Mouse (Mus musculus) right cerebral cortex, adult 18-20 months (tissue): ENCODE results near the gene Rack1.
"Not testable (repeated sequence)": the region's sequence is repeated elsewhere in the genome, so short reads cannot be mapped to it uniquely, and the experiment has no call there.

Experiments used
- DNase-seq: peaks from one replicate; pipeline ENCODE4 v3.0.0; 2022; ENCODE audit warnings: mixed read lengths

Gene Rack1

DNA sequence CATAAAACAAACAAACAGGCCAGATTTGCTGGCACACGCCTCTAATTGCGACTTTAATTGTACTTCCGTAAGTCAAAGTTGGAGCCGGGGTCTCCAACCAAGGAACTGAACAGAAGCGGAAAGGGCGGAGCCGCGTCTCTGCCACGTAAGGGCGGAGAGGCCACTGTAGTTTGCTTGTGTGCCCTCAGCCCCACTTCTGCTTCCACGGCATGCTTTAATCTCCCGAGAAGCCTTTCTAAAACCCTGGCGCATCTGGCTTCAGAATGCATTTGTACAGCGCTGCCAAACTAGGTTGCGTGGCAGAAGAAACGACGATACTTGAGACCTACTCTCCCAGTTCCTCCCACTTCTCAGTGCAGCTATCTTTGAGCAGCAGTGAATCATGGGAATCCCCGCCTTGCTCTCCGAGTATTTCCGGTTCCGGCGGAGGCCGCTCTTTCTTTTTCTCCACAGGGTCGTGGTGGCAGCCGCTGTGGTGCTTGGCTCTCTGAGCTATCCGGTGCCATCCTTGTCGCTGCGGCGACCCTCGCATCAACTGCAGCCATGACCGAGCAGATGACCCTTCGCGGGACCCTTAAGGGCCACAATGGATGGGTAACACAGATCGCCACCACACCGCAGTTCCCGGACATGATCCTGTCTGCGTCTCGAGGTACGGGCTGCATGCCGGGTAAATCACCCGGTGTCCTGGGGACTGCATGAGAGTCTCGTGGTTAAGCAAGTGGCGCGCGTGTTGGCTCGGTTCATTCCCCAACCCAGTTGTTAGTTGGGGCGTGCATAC is at the start of gene Rack1:
Gene Rack1, plus strand, starts transcription at position 412 of the 781 bp plus-strand sequence.
- DNase-seq: peak; percentile 92

DNA sequence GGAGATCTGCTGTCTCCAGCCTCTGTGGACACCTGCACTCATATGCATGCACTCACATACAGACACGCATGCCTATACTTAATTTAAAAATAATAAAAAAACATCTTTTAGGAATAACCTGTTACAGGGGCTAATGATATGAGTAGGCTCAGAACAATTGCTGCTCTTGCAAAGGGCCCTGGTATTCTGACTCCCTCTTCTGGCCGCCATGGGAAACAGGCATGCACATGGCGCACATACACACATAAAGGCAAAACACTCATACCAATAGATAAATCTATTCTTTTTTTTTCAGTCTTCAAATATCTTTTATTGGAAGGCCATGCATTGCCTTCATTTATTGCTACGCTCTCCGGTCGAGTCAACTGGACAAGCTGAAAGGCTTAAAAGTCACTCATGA is 49.7 kb upstream of the Rack1 start:
- DNase-seq: no peak

DNA sequence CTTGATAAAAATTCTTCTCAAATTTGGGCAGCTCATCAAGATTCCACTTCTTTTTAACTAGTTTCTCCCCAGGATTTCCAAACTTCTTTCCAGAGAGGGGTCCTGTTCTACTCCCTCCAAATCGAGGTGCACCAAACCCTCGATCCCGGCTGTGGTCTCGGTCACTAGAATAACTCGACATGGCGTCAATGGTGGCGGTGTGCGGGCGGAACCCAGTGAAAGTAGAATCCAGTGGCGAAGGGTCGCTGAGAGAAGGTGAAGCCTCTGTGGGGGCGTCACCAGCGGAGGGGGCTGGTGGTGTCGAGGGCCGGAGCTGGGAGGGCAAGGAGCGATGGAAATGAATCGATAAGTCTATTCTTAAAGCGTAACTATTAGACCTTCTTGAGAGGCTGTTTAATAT is 46.6 kb upstream of the Rack1 start:
- not testable (repeated sequence) for DNase-seq

DNA sequence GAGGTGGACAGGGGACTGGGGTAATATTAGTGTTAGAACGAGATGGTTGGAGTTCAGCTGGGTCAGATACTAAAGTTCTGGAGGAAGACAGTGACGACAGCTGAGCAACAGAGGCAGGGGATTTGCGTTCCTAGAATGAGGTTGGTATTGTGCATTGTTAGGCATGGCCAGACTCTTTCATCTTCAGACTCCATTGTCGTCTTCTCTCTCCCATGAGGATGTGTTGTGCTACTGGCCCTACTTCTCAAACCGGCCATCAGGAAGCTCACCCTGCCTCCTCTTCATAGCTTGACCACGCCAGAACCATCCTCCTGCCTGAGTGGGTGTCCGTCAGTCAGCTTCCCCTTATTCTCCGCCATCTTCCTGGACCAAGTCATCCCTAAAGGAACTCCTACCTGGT is 41.1 kb upstream of the Rack1 start:
- DNase-seq: no peak

DNA sequence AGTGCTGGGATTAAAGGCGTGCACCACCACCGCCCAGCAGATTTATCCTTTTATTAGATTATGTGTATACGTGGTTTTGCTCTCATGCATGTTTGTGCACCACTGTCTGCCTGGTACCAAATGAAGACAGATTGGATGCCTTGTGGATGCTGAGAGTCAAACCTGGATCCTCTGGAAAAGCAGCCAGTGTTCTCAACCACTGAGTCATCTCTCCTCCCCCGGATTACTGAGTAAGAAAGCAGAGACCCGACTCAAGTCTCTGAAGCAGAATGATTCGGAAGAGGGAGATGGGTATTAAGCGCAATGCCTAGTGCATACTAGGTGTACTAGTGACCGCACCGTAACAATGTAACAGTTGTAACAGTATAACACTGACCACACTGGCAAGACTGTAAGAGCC is 36.0 kb upstream of the Rack1 start:
- DNase-seq: peak; percentile 56

DNA sequence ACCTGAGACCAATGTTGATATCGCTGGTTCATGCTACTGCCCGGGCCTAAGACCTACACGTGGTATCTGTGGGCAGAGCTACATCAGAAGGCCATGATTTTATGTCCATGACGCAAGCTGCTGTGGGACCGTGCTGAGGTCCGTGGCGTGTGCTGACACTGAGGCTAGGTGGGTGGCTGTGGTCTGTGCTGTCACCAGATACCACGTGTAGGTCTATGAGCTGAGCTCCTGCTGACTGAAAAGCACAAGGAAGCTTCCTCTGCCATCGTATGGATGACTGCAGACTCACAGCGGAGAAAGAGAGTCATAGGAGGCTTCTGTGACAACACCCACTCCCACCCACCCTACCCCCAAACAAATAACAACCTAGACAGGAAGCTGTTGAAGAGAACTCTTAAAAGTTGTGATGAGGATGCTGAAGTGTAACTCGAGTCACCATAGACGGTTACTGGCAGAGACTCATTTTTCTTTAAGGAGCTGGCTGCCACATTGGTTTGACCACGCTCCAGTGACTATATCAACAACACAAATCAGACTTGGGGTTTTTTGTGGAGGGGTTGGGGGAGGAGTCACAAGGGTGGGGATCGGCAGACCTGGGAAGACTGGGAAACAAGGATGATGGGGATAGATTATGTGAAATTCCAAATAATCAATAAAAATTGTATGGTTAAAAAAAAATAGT is 32.8 kb upstream of the Rack1 start:
- no peak for DNase-seq

DNA sequence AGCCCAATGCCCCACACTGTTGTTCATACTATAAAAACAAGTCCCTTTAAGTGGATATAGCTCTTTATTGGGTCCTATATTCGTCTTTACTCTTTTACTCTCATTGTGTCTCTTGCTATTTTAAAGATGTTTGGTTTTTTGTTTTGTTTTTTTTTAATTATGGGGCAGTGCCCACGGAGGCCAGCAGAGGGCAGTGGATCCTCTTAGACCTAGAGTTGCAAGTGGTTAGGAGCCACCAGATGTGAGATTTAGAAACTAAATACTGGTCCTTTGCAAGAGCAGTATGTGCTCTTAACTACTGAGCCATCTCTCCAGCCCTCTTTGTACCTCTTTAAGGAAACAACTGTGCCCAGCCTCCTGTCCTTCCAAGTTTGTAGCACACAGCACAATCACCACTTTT is 28.4 kb upstream of the Rack1 start:
- no peak for DNase-seq

DNA sequence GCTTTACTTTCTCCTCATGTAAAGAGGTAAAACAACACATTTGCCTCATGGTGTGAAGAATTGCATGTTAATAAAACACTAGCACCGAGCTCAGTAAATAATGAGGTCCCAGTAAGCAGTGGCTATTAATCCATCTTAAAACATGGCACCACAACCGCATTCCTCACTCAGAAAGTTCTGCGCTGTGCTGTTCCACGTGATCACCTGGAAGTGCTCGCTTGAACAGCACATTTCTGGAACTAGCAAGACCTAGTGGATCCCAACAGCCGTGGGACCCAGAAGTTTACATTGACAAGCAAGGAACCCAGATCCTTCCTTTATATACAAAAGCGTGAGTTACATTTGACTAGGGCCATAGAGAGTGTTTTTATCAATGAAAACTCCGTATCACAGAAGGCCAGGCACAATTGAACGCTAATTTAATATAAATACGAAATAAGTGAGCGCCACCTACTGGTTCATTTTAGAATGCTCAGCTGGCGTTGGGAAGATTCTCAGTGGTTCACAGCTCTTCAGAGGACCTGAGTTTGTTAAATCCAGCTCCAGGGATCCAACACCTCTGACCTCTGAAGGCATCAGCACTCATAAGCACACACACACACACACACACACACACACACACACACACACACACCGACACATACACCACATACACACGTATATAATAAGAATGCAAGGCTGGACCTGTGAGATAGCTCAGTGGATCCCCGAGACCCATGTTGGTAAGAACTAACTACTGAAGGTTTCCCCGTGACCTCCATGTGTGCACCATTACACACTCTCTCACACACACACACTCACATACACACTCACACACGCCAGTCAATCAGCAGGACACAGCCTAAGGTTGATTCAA is 25.5 kb upstream of the Rack1 start:
- DNase-seq: peak; percentile 59

DNA sequence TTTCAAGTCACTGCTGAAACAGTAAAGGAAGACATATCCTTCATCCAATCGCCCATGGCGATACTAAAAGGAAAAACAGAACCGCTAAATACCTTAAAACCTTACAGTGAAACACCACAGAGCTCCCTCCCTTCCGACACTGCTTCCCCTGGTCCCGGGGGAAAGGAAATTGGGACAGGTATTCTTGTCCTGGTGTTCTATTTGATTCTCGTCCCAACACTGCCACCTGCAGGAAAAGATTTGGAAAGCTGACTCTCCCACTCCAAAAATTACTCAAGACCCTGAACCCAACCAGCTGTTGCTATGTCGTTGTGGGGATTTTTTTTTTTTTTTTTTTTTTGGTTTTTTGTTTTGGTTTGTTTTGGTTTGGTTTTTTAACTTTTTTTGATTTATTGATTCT is 24.6 kb upstream of the Rack1 start:
- peak; percentile 39 for DNase-seq

DNA sequence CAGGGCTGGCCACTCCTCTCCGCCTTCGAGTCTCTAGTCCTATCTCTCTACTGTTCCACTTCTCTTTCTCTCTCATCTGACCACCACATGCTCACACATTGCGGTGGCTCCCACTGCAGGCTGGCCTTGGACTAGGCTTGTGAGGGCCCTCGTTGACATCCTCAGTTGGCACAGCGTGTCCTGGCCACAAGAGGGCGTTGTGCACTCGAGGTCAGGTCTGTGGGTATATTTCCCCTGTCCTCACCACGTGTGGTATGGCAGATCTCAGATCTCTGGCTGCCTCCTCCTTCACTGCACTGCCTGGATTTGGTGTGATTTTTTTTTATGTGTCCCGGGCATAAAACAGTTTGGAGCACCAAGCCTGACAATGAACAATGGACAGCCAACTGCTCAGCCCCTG is 23.5 kb upstream of the Rack1 start:
- DNase-seq: no peak

DNA sequence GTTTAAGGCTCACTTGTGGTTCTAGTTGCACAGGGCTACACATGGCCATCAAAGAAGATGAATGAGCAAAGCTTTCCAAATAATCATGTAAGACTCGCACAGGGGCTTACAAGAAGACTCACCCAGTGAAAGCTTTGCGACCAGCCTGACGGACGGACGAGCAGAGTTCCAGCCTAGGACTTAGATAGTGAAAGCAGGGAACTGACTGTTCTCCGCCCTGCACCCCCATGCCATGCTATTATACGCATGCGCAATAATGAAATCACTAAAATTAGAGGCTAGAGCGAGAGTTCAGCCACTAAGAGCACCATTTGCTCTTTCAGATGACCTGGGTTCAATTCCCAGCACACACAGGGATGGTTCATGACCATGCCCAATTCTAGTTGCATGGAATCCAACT is 22.8 kb upstream of the Rack1 start:
- no peak for DNase-seq

DNA sequence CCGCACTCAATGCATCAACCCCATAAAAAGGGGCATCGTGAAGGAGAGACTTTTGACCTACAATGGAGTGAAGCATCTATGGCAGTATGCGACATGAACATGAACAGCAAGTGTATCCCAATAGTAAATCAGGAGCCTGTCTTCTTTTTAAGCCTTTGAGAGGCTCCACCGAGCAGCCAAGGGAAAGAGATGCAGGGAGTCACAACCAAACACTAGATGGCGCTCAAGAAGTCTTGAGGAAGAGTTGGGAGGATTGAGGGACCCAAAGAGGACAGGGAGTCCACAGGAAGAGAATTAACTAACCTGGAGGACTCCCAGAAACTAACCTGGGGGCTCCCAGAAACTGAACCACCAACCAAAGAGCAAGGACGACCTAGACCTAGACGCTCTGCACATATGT is 20.7 kb upstream of the Rack1 start:
- DNase-seq: no peak

DNA sequence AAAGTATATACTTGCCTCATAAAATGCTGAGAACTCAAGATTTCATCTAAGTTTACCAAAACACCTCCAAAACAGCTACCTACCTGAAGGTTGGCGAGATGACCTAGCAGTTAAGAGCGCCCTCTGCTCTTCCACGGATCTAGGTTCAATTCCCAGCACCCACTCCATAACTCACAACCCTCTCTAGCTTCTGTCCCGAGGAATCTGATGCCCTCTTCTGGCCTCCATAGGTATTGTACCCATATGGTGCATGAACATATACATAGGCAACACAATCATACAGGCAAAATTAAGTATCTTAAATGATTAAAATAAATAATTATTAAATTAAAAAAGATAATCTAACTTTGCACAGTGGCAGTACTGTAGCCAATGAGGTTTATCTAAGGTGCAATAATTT is 17.9 kb upstream of the Rack1 start:
- DNase-seq: no peak

DNA sequence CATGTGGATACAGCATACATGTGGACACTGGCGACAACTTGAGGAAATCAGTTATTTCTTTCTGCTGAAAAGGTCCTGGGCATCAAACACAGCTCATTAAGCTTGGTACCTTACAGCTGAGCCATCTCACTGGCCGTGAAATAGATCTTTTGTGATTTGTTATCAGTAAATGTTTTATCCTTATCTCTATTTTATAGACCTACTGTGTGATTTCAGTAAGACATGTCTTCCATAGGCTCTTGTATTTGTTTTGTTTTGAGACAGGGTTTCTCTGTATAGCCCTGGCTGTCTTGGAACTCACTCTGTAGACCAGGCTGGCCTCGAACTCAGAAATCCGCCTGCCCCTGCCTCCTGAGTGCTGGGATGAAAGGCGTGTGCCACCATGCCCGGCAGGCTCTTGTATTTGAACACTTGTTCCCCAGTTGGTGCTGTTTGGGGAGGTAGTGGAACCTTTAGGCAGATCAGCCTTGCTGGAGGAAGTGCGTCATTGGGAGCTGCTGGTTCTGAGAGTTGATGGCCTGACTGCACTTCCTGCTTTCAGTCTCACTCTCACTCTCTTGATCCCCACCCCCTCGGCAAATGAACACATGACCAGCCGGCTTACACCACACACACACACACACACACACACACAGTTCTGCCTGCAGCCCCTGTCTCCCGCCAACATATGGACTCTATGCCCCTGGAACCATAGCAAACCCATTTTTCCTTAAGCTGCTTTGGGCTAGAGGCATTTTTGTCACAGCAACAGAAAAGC is 12.5 kb upstream of the Rack1 start:
- no peak for DNase-seq

DNA sequence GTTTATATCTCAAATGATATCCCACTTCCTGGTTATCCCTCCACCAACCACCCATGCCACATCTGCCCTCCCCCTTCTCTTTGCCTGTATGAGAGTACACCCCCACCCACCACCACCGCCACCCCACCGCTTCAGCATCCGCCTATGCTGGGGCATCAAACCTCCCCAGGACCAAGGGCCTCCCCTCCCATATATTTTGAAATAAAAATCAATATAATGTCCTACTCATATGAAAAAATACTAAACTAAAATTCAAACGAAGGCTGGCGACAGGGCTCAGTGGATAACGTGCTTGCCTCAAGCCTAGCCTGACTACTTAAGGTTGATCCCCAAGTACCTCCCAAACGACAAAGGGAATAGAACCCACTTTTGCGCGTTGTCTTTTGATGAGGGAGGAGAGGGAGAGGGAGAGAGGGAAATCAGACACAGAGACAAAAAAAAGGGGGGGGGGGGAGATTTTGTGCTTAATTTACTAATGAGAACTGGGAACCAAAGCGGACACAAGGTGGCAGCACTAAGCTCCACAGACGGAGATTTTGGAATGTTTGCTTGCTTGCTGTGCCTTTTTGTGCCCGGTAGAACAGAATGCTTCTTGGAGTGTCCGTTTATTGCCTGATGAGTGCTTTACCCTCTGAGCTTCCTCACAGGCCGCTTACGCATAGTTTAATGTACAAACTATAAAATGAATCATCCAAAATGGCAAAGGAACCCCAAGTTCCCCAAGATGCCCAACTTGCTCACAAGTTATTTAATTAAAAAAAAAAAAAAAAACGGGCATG is 11.6 kb upstream of the Rack1 start:
- DNase-seq: peak; percentile 67

DNA sequence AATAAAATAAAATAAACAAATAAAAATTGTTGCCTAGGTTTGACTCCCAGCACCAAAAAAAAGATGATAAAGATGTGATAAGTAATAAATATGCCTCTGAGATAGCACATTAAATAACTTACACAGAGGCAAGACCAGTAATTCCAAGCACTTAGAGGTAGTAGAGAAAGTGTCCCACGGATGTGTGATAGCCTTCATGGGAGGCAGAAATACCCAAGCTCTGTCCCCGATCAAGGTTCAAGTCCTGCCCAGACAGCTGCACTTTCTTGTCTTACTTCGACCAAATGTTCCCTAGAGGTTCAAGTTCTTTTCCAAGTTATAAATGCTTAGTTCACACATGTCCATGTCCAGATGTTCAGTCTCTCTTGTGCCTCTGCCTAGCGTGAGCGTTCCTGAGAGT is 10.9 kb upstream of the Rack1 start:
- no peak for DNase-seq

DNA sequence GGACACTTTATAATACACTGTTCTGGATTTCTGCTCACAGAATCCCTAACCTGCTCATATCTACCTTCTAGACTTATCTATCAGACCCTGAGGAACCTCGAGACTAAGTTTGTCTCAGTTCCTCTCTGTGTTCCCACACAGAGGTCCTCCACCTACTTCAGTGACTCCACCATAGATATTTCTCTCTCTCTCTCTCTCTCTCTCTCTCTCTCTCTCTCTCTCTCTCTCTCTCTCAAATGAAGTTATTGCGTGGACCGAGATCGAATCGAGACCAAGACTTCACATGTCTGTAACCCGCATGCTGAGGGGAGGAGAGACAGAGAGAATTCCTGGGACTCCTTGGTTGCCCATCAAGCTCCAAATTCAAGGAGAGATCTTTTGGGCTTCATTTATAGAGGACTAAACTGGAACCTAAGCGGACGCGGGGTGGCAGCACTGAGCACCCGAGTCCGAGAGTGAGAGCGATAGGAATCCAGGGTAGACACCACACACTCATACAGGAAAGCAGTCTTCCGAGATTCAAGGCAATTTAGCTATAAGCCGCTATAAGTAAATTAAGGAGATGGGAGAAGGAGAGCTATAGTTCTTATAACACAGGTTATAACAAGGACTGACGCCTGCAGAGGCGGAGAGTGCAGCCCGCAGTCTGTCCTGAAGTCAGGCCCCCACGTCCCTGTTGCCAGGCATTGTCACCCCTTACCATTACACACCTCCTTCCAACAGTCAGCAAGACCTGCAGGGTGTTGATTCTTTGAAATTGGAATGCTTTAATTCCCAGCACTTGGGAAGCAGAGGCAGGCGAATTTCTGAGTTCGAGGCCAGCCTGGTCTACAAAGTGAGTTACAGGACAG is 9.9 kb upstream of the Rack1 start:
- peak; percentile 82 for DNase-seq

DNA sequence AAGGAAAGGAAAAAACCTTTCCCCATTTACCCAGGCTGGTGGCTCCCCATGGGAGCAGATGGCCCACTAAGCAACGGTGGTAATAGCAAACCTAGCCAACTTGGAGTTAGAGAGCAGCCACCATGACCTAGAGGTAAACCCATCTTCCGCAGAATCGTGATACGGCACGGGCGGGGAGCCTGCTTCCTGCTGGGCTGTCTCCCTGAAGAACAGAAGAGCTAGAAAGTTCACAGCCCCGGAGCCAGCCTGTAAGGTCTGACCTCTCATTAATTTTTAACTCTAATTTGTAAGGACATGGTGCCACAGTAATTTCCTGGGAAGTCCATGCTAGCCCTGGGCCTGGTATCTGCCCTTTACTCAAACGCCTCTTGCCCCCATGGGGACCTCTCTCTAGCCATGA is 9.2 kb upstream of the Rack1 start:
- no peak for DNase-seq

DNA sequence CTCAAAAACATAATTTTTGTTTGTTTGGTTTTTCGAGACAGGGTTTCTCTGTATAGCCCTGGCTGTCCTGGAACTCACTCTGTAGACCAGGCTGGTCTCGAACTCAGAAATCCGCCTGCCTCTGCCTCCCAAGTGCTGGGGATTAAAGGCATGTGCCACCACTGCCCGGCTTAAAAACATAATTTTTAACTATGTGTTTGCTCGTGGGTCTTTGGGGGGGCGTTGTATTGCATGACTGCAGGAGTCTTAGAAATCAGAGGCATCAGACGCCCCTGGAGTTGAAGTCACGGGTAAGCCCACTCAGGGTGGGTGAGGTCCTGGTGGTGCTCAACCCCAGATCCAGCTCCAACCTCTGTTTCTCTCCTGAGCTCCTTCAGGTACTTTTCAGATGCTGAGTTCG is 8.2 kb upstream of the Rack1 start:
- not testable (repeated sequence) for DNase-seq

DNA sequence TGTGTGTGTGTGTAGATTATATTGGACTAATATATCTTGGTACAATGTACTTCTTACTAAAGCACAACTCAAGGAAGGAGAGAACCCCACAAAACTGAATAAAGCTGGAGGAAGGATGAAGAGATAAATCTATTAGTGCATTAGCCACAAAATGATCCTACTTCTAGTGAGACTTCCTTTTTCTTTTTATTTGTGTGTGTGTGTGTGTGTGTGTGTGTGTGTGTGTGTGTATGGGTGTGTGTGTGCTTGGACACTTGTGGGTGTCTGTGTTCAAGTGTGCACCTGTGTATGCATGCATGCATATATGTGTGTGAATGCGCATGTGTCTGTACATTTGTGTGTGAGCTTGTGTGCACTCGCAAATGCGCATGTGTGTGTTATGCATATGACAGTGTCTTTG is 6.9 kb upstream of the Rack1 start:
- DNase-seq: no peak

DNA sequence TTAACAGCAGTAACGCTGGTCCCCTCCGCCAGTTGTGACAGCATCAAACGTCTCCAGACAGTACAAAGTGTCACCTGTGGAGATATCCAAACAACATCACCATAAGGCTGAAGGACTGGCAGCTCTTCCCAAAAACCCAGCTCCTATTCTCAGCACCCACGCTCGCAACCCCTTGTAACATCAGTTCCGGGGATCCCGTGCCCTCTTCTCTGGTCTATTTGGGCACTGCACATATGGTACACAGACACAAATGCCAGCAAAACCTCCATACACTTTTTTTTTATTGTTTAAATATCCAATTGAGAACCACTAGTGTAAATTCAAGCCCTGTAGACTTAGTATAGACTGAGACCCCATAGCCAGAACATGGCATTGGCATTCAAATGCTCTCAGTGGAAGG is 4.9 kb upstream of the Rack1 start:
- DNase-seq: no peak
